Mouse (Mus musculus): ENCODE results near the gene Vash2. TPM values are rescaled to one million over a fixed set of nuclear protein-coding genes. Genes with fewer than 3 reads are reported as not detected.
"Not testable (repeated sequence)": the region's sequence is repeated elsewhere in the genome, so short reads cannot be mapped to it uniquely, and the experiment has no call there.

The Vash2 gene
- polyA plus RNA-seq, 1 experiment, result 0.11 TPM

- Histone ChIP-seq H3K36me3 (ENCODE audit: control insufficient read depth) (peaks cover 93% of the 10 kb centered on the region), H3K27me3 (ENCODE audit: control insufficient read depth) (no peaks in the 10 kb centered on the region), H3K9me3 (ENCODE audit: control insufficient read depth, low read length) (no peaks in the 10 kb centered on the region), H3K4me1 (ENCODE audit: control insufficient read depth) (no peaks in the 10 kb centered on the region), H3K4me3 (replicated peaks) (no peak overlapping the region)
- TF ChIP-seq TAL1 (IDR thresholded peaks at IDR 0.05; ENCODE audit: low read length), result no peak
- TF ChIP-seq GATA1 (IDR thresholded peaks at IDR 0.05; ENCODE audit: low read length), result no peak
These were observed 39.3 kb downstream of the Vash2 start for GRCm38 (mm10) chr1:190939803-190940202.

- TF ChIP-seq TAL1 (IDR thresholded peaks at IDR 0.05; ENCODE audit: low read length) (no peak), GATA1 (IDR thresholded peaks at IDR 0.05; ENCODE audit: low read length) (no peak)
- Histone ChIP-seq H3K4me1 (ENCODE audit: control insufficient read depth) (peaks cover 23% of the 10 kb centered on the region), H3K9me3 (ENCODE audit: control insufficient read depth, low read length) (no peaks in the 10 kb centered on the region), H3K4me3 (replicated peaks) (peak overlapping the region; percentile 14), H3K36me3 (ENCODE audit: control insufficient read depth) (peaks cover 28% of the 10 kb centered on the region), H3K27me3 (ENCODE audit: control insufficient read depth) (no peaks in the 10 kb centered on the region)
These were observed 48.9 kb downstream of the Vash2 start for GRCm38 (mm10) chr1:190930181-190930580.

- H3K4me3 ChIP-seq (replicated peaks), result peak overlapping the region; percentile 84
- H3K9me3 ChIP-seq (ENCODE audit: control insufficient read depth, low read length), result no peaks in the 10 kb centered on the region
- peaks cover 17% of the 10 kb centered on the region for H3K36me3 ChIP-seq (ENCODE audit: control insufficient read depth)
- peaks cover 23% of the 10 kb centered on the region for H3K4me1 ChIP-seq (ENCODE audit: control insufficient read depth)
- H3K27me3 ChIP-seq (ENCODE audit: control insufficient read depth), result no peaks in the 10 kb centered on the region
- TF ChIP-seq GATA1 (IDR thresholded peaks at IDR 0.05; ENCODE audit: low read length), result no peak
- no peak for TF ChIP-seq TAL1 (IDR thresholded peaks at IDR 0.05; ENCODE audit: low read length)
These were observed 49.9 kb downstream of the Vash2 start for GRCm38 (mm10) chr1:190929010-190929695.

- Histone ChIP-seq H3K4me1 (ENCODE audit: control insufficient read depth) (peaks cover 23% of the 10 kb centered on the region), H3K4me3 (replicated peaks) (peak overlapping the region; percentile 84), H3K36me3 (ENCODE audit: control insufficient read depth) (peaks cover 11% of the 10 kb centered on the region), H3K9me3 (ENCODE audit: control insufficient read depth, low read length) (no peaks in the 10 kb centered on the region), H3K27me3 (ENCODE audit: control insufficient read depth) (peaks cover 4% of the 10 kb centered on the region)
- TF ChIP-seq GATA1 (IDR thresholded peaks at IDR 0.05; ENCODE audit: low read length) (no peak), TAL1 (IDR thresholded peaks at IDR 0.05; ENCODE audit: low read length) (no peak)
These were observed 50.6 kb downstream of the Vash2 start for GRCm38 (mm10) chr1:190928370-190929009.

- Histone ChIP-seq H3K4me1 (ENCODE audit: control insufficient read depth) (peaks cover 23% of the 10 kb centered on the region), H3K36me3 (ENCODE audit: control insufficient read depth) (peaks cover 7% of the 10 kb centered on the region), H3K27me3 (ENCODE audit: control insufficient read depth) (peaks cover 7% of the 10 kb centered on the region), H3K9me3 (ENCODE audit: control insufficient read depth, low read length) (no peaks in the 10 kb centered on the region), H3K4me3 (replicated peaks) (peak overlapping the region; percentile 84)
- TF ChIP-seq GATA1 (IDR thresholded peaks at IDR 0.05; ENCODE audit: low read length) (no peak; the same call in 1 of the 2 replicates), TAL1 (IDR thresholded peaks at IDR 0.05; ENCODE audit: low read length) (no peak)
These were observed 51.2 kb downstream of the Vash2 start for GRCm38 (mm10) chr1:190927751-190928369.

- Histone ChIP-seq H3K4me1 (ENCODE audit: control insufficient read depth) (peaks cover 23% of the 10 kb centered on the region), H3K9me3 (ENCODE audit: control insufficient read depth, low read length) (no peaks in the 10 kb centered on the region), H3K27me3 (ENCODE audit: control insufficient read depth) (peaks cover 9% of the 10 kb centered on the region), H3K4me3 (replicated peaks) (peak overlapping the region; percentile 84), H3K36me3 (ENCODE audit: control insufficient read depth) (peaks cover 3% of the 10 kb centered on the region; the same call in 1 of the 2 replicates)
- TF ChIP-seq GATA1 (IDR thresholded peaks at IDR 0.05; ENCODE audit: low read length) (no peak), TAL1 (IDR thresholded peaks at IDR 0.05; ENCODE audit: low read length) (no peak)
These were observed 51.8 kb downstream of the Vash2 start for GRCm38 (mm10) chr1:190927311-190927710.

GRCm38 (mm10) chr1:190924812-190925211 lies 54.3 kb downstream of the Vash2 start, which contains the start of gene Angel2:
Gene Angel2 (plus strand): TSS chr1:190925112.
- peaks cover 19% of the 10 kb centered on the region for H3K4me1 ChIP-seq (ENCODE audit: control insufficient read depth)
- H3K9me3 ChIP-seq (ENCODE audit: control insufficient read depth, low read length); H3K4me3 ChIP-seq (replicated peaks); H3K36me3 ChIP-seq (ENCODE audit: control insufficient read depth): not testable (repeated sequence)
- H3K27me3 ChIP-seq (ENCODE audit: control insufficient read depth), result peaks cover 11% of the 10 kb centered on the region

- Histone ChIP-seq H3K36me3 (ENCODE audit: control insufficient read depth) (no peaks in the 10 kb centered on the region), H3K4me1 (ENCODE audit: control insufficient read depth) (no peaks in the 10 kb centered on the region), H3K9me3 (ENCODE audit: control insufficient read depth, low read length) (no peaks in the 10 kb centered on the region), H3K27me3 (ENCODE audit: control insufficient read depth) (peaks cover 11% of the 10 kb centered on the region), H3K4me3 (replicated peaks) (no peak overlapping the region)
- TF ChIP-seq GATA1 (IDR thresholded peaks at IDR 0.05; ENCODE audit: low read length) (no peak), TAL1 (IDR thresholded peaks at IDR 0.05; ENCODE audit: low read length) (no peak)
These were observed 59.2 kb downstream of the Vash2 start for GRCm38 (mm10) chr1:190919725-190920469.

- no peaks in the 10 kb centered on the region for H3K9me3 ChIP-seq (ENCODE audit: control insufficient read depth, low read length)
- TF ChIP-seq GATA1 (IDR thresholded peaks at IDR 0.05; ENCODE audit: low read length) (no peak), TAL1 (IDR thresholded peaks at IDR 0.05; ENCODE audit: low read length) (no peak)
- H3K27me3 ChIP-seq (ENCODE audit: control insufficient read depth), result peaks cover 11% of the 10 kb centered on the region
- H3K36me3 ChIP-seq (ENCODE audit: control insufficient read depth), result no peaks in the 10 kb centered on the region
- H3K4me3 ChIP-seq (replicated peaks), result no peak overlapping the region
- no peaks in the 10 kb centered on the region for H3K4me1 ChIP-seq (ENCODE audit: control insufficient read depth)
These were observed 60.2 kb downstream of the Vash2 start for GRCm38 (mm10) chr1:190918938-190919337.

Measured in erythroblast, embryonic 14.5 days (primary cell).